Mouse (Mus musculus): ENCODE measurements around the gene Gm7697. TPM values are rescaled to one million over a fixed set of nuclear protein-coding genes. Genes with fewer than 3 reads are reported as not detected.
"Not testable (repeated sequence)": the region's sequence is repeated elsewhere in the genome, so short reads cannot be mapped to it uniquely, and the experiment has no call there.

The Gm7697 gene
- not detected in 2 replicates for polyA plus RNA-seq (2012; rRNA removed)

DNA sequence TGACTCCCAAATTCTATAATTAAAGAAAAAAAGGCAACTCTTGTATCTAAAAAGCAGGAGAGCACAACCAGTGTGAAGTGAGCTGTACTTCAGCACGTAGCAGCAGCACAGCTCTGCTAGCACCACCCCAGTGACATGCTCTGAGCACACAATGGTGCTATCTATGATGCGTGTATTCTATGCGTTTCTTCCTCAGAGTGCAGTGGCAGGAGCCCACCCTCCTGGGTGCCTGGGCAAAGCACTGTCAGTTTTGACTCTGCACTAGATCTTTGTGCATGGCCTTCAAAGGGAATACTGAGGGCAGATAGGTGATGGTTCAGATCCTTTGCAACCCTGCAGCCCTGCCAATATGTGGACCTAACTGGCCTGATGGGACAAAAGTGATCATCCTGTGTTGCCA, at the start of gene Gm7697:
Gene Gm7697 (minus strand): TSS at position 101 of the 400 bp plus-strand sequence.
- 81% methylated on average over 1 of the region's 3 CpGs for WGBS
- not testable (repeated sequence) for DNase-seq (ENCODE audit: low read depth, low spot score)

DNA sequence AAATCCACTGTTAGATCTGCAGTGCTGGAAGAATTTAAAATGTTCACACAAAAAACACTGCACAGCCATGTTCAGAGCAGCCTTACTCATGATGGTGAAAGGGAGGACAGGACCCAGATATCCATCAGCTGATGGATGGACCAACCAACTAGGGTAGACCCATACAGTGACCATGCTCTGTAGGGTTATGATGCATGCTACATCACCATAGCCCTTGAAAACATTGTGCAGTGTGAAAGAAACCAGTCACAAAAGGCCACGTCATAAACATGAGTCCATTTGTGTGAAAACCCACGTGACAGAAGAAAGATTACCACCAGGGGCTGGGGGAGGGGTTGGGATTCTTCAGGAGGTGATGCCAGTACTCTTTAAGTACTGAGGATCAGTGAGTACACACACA, 28.5 kb upstream of the Gm7697 start:
- not testable (repeated sequence) for DNase-seq (ENCODE audit: low read depth, low spot score)
- WGBS = 35% methylated on average over 2 of the region's 2 CpGs

DNA sequence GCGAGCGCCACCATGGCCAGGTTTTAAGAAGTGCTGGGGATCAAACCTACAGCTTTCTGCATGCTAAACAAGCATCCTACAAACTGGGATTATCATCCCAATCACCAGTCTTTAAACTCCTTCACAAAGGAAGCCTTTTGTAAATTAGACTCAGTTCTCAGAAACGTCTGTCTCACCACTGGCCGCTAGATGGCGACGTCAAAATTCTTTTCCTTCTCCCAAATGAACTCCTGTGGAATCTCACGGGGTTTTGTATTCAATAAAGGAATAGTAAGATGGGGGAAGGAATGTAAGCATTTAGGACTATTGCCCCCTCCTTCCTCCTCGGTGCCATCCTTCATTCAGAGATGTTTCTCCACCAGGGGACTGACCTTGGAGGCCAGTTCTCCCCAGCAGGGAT, 26.8 kb upstream of the Gm7697 start:
- WGBS = 9% methylated on average over 8 of the region's 8 CpGs
- not testable (repeated sequence) for DNase-seq (ENCODE audit: low read depth, low spot score)

DNA sequence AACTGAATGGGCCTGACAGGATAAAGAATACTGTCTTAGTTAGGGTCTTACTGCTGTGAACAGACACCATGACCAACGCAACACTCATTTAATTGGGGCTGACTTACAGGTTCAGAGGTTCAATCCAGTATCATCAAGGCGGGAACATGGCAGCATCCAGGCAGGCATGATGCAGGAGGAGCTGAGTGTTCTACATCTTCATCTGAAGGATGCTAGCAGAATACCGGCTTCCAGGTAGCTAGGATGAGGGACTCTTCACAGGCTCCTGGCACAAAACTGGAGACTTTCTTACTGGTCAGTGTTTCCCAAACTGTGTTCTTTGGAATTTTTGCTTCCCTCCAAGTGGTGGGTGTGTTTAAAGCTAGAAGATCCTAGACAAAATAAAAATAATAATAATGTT, 25.3 kb upstream of the Gm7697 start:
- 90% methylated on average over 3 of the region's 3 CpGs for WGBS
- DNase-seq (ENCODE audit: low read depth, low spot score) = not testable (repeated sequence)

DNA sequence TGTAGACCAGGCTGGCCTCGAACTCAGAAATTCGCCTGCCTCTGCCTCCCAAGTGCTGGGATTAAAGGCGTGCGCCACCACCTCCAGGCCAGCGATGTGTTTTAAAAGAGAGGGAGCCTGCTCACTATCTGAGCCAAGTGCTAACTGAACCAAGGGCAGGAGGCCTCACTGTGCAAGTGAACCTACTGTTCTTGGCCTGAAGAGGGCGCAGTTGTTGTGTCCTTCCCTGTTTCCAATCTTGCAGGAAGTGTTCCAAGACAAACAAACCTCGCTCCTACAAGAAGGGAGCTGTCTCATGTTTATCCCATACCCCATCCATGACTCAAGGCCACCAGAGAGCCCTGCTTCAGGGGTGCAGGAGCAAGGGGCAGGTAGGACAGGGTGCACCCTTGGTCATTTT, 24.4 kb upstream of the Gm7697 start:
- DNase-seq (ENCODE audit: low read depth, low spot score) = not testable (repeated sequence)

DNA sequence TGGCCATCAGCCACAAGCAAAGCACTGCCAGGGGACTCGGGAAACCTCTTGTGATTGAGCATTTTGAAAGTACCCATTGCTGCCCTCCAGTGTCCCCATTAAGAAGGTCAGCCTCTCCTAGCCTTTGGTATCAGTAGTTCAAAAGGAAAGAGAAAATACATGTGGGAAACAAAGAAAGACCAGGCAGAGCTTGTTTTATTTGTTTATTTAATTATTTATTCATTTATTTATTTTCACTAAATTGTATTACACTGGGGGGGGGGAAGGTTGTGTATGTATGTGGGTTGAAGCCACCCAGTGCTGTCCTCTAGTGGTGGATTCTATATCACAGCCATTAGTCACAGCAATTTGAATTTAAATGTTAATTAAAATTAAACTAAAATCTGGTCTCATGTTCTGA, 22.2 kb upstream of the Gm7697 start:
- not testable (repeated sequence) for DNase-seq (ENCODE audit: low read depth, low spot score)
- 20% methylated on average over 1 of the region's 1 CpGs for WGBS

More for the DNA sequence above, 24.4 kb upstream of the Gm7697 start:
- WGBS = 59% methylated on average over 7 of the region's 7 CpGs

DNA sequence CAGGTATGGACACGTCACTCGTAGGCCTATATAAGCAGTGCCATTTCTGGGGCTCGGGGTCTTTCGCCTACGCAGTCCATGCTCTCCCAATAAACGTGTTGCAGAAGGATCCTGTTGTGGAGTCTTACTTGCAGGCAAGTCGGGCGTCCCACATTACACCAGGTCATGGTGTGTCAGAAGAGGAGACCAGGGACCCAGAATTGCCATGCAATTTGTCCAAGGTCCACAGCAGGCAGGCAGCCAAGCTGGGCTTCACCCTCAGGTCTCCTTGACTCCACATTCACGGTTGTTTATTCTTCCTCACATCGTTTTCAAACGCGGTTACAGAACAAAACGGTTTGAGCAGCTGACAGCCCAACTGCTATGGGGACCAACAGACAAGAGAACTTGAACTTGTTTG, 21.7 kb upstream of the Gm7697 start:
- DNase-seq (ENCODE audit: low read depth, low spot score) = not testable (repeated sequence)
- WGBS = 69% methylated on average over 13 of the region's 13 CpGs

DNA sequence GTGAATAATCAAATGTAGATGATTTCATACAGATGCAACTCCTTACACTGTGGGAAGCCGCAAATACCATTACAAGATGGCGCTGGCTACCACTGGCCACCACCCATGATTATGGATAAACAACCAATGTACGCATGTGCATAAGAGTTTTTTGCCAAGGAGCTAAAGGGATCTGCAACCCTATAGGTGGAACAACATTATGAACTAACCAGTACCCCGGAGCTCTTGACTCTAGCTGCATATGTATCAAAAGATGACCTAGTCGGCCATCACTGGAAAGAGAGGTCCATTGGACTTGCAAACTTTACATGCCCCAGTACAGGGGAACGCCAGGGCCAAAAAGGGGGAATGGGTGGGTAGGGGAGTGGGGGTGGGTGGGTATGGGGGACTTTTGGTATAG, 21.2 kb upstream of the Gm7697 start:
- not testable (repeated sequence) for DNase-seq (ENCODE audit: low read depth, low spot score)
- WGBS = 93% methylated on average over 6 of the region's 6 CpGs

DNA sequence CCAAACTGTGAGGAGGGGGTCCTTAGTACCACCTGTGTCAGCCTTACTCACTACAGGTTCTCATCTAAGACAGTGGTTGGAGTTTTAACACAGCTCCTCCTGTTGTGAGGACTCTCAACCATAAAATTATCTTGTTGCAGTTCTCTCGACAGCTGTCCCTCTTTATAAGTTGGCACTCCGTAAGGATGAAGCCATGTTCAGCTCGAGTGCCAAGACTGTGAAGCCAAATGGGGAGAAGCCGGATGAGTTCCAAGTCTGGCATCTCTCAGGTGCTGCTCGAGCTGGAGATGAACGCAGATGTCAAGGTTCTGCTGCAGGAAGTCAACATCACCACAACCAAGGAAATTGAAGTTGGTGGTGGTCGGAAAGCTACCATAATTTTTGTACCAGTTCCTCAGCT, 18.0 kb upstream of the Gm7697 start:
- DNase-seq (ENCODE audit: low read depth, low spot score) = not testable (repeated sequence)
- 74% methylated on average over 7 of the region's 7 CpGs for WGBS

DNA sequence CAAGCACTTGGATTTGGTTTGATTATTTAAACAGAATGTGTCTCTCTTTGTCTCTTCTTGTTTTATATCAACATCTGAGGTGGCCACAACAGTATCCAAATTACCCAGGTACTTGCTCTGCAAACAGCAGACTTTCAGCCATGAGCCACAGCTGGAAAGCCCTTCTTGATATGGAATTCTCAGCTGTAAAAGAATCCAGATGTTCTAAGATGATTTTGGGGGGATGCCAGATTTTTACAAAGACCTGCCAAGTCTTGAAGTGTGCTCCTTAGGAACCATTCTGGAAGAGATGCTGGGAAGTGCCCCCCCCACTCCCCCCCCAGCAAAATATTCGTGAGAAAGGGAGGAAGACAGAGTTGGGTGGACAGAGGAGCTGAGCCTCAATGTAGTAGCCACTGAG, 17.6 kb upstream of the Gm7697 start:
- 55% methylated on average over 1 of the region's 1 CpGs for WGBS
- not testable (repeated sequence) for DNase-seq (ENCODE audit: low read depth, low spot score)

DNA sequence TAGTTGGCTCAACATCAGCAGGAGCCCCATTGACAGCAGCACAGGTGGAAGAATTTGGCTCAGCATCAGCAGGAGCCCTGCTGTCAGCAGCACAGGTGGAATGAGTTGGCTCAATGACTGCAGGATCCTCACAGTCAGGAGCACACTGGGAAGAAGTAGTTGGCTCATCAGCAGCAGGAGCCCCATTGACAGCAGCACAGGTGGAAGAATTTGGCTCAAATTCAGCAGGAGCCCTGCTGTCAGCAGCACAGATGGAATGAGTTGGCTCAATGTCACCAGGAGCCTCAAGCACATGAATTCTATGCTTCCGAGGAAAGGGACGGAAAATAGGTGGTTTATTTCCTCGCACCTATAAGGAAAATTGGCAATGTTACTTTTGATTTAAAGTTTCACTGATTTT, 47.8 kb downstream of the Gm7697 start:
- 91% methylated on average over 3 of the region's 3 CpGs for WGBS
- not testable (repeated sequence) for DNase-seq (ENCODE audit: low read depth, low spot score)

DNA sequence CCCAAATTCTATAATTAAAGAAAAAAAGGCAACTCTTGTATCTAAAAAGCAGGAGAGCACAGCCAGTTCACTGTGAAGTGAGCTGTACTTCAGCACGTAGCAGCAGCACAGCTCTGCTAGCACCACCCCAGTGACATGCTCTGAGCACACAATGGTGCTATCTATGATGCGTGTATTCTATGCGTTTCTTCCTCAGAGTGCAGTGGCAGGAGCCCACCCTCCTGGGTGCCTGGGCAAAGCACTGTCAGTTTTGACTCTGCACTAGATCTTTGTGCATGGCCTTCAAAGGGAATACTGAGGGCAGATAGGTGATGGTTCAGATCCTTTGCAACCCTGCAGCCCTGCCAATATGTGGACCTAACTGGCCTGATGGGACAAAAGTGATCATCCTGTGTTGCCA, 69.3 kb downstream of the Gm7697 start, which contains the start of gene Gm9495:
Gene Gm9495 (minus strand): TSS at position 101 of the 400 bp plus-strand sequence.
- WGBS = 97% methylated on average over 2 of the region's 3 CpGs
- not testable (repeated sequence) for DNase-seq (ENCODE audit: low read depth, low spot score)

Other genes with a start within 250 kb of the Gm7697 start
- gene Gm9495, start 69.4 kb downstream of the Gm7697 start, polyA plus RNA-seq (2012; rRNA removed) = not detected in 2 replicates
- gene Zfp868, start 102.6 kb upstream of the Gm7697 start, polyA plus RNA-seq (2012; rRNA removed) = 4.8 and 5.2 TPM in 2 replicates
- gene Zfp964, start 131.5 kb upstream of the Gm7697 start, polyA plus RNA-seq (2012; rRNA removed) = 0.38 and 0.43 TPM in 2 replicates
- 3.0 and 3.9 TPM in 2 replicates for gene Zfp869, start 187.7 kb upstream of the Gm7697 start, polyA plus RNA-seq (2012; rRNA removed)
- 1.4 and 2.5 TPM in 2 replicates for gene Zfp963, start 227.0 kb upstream of the Gm7697 start, polyA plus RNA-seq (2012; rRNA removed)